Mouse (Mus musculus) fibroblast of lung, adult 2 months (primary cell): ENCODE results near the gene Katna1.

Experiments
- DNase-seq: peaks from one replicate; pipeline ENCODE4 v3.0.0-alpha.2; 2011; ENCODE audit warnings: low read depth

The Katna1 gene

GRCm38 (mm10) chr10:7779751-7780237, 54.0 kb downstream of the Katna1 start:
- DNase-seq = no peak

- DNase-seq = no peak
Observed at GRCm38 (mm10) chr10:7780238-7781176, 54.7 kb downstream of the Katna1 start.

GRCm38 (mm10) chr10:7781214-7781613, 55.4 kb downstream of the Katna1 start:
- no peak for DNase-seq

GRCm38 (mm10) chr10:7787319-7787718, 61.5 kb downstream of the Katna1 start:
- no peak for DNase-seq

GRCm38 (mm10) chr10:7792254-7792750, 66.5 kb downstream of the Katna1 start:
- no peak for DNase-seq

GRCm38 (mm10) chr10:7792751-7793385, 67.1 kb downstream of the Katna1 start, which contains the start of the genes Ginm1 and Ppil4:
Gene Ginm1 (minus strand): TSS chr10:7792824.
Gene Ppil4 (plus strand): TSS chr10:7792891.
- peak; percentile 81 for DNase-seq

GRCm38 (mm10) chr10:7801258-7801657, 75.5 kb downstream of the Katna1 start:
- DNase-seq = no peak

GRCm38 (mm10) chr10:7802519-7803140, 76.8 kb downstream of the Katna1 start:
- DNase-seq = no peak

- peak; percentile 45 for DNase-seq
Observed at GRCm38 (mm10) chr10:7809937-7810336, 84.1 kb downstream of the Katna1 start.
